Mouse (Mus musculus) ovary, postnatal 36 days (tissue): ENCODE results near the gene Gm5741.
"Not testable (repeated sequence)": the region's sequence is repeated elsewhere in the genome, so short reads cannot be mapped to it uniquely, and the experiment has no call there.

ENCODE experiments used
- DNase-seq: peaks from one replicate; pipeline ENCODE4 v3.0.0; 2022; ENCODE audit warnings: low spot score, mixed read lengths

Gm5741 gene

DNA sequence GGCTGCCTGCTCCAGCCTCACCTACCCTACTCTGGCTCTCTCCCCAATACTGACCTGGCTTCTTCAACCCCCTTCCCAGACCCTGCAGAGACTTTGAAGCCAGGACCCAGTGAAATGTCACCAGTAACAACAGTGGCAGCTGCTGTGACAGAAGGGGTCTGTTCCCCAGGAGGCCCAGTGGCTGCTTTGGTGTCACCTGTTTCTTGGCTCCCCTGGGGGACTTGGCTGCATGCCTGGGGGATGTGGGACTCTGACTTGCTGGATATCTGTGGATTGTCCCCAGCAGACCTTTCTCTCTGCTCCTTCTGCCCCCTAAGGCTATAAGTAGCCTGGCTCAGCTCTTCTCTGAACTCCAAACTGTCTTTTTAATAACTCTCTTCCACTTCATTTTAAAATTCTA lies at the start of gene Gm5741:
Gene Gm5741, minus strand, starts transcription at position 1 of the 400 bp plus-strand sequence.
- no peak for DNase-seq

DNA sequence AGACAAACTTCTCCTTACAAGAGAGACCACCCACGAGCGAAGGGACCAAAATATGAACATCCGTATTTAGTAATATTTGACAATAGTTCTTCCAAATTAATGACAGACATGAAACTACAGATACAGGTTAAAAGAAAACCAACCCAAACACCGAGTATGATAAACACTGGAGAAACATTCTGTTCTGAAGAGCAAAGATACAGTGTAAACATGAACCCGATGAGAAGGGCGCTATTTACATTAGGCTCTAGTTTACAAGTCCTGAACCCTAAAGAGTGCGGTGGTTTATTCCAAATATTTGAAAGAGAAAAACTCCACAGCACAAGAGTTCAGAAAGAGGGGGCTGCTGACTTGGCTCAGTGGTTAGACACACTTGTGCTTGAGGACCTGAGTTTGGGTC lies 49.2 kb upstream of the Gm5741 start:
- DNase-seq, result no peak

DNA sequence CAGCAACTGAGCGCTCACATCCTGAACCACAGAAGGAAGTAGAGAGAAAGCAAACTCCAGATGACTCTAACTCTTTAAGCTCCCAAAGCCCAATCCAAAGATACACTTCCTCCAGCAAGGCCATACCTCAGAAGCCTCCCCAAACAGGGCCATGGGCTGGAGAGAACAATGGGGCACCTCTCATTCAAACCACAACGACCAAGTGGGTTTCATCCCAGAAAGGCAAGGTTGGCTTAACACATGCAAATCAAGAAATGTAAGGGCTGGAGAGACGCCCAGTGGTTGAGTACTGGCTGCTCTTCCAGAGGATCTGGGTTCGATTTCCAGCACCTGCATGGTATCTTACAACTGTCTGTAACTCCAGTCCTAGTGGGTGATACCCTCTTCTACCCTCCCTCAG lies 47.7 kb upstream of the Gm5741 start:
- DNase-seq, result no peak

GRCm38 (mm10) chr8:85113241-85113640 lies 45.5 kb upstream of the Gm5741 start:
- DNase-seq, result no peak

DNA sequence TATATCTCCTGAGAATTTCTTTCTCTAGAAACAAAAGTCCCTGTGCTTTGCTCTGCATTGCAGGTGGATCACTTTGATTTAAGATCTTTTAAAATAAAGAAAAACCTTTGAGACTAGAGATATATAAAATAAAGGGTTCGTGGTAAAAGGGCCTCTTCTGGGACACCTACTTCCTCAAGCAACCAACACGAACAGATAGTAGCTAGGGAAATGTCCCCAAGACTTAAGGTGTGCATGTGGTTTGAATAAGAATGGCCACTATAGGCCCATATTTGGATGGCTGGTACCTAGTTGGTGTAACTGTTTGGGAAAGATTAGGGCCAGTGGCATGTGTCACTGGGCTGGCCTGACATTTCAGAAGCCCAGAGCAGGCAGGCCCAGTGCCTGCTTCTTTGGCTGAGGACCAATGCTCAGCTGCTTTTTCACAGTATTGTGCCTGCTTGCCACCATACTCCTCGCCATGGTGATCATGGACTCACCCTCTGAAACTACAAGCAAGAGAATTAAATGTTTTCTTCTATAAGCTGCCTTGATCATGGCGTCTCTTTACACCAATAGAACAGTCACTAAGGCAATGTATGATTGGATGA lies 32.4 kb upstream of the Gm5741 start:
- DNase-seq, result no peak

DNA sequence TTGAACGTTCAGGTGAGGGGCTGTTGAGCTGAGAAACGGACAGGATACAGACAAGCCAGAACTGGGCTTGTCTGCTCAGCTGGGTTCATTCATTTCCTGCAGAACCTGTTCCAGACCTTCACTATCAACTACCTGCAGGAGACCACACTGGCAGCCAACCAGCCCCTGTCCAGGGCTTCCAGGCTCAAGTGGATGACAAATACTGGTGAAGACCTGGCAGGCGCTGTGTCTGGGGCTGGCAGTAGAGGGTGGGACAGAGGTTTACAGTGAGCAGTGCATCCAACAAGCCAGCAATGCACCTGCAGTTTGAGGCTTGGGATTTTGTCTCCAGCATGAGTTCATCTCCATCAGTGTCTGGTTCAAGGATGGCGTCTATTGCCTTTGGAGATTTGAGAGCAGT lies 29.1 kb upstream of the Gm5741 start:
- DNase-seq, result no peak

- no peak for DNase-seq
Measured at GRCm38 (mm10) chr8:85096196-85096595, 28.4 kb upstream of the Gm5741 start.

GRCm38 (mm10) chr8:85095566-85095965 lies 27.8 kb upstream of the Gm5741 start:
- no peak for DNase-seq

DNA sequence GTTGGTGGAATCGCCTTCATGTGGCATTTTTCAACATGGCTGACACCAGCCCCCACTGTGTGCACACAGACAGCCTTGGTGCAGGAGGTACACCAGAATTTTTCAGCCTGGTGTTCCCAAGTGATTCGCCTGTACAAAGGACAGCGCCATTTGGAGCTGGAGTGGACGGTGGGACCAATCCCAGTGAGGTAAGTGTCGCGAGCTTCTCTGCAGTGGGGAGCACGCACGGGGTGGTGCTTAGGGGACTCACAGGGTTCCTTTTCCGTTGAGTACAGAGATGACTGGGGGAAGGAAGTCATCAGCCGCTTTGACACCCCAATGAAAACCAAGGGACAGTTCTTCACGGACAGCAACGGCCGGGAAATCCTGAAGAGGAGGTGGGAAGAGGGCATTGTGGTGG lies 27.3 kb upstream of the Gm5741 start:
- no peak for DNase-seq

DNA sequence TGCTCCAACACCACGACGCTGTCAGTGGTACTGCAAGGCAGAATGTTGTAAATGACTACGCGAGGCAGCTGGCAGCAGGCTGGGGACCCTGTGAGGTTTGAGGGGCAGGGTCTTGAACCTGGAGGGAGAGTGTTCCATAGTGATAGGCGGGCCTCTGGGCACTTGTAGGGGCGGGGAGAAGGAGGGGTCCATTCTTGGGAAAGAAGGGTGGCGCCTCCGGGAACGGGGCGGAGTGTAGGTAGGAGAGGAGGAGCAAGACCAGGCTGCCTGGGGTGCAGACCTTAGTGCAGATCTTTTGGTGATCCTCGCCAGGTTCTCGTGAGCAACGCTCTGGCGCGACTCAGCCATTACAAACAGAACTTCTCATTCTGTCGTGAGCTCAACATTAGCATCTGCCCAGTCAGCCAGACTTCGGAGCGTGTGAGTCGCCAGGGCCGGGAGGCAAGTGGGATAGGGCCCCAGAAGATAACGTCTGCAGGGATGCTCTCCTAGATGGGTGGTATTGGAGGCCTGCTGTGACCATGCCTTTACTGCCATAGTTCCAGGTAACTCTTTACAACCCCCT lies 23.8 kb upstream of the Gm5741 start:
- no peak for DNase-seq

DNA sequence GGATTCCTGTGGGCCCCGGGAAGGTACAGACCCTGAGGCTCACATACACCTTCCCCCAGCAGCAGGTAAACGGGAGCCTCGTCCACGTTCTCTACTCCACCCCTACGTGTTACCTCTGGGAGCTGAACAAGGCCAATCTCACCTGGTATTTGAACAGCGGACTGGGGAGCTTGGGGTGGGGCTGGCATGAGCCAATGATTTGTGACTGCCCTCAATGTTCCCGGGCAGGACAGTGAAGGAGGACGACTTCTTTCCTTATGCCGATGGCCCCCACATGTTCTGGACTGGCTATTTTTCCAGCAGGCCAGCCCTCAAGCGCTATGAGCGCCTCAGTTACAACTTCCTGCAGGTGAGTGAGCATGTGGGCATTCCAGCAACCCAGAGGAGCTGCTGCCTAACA lies 23.1 kb upstream of the Gm5741 start:
- DNase-seq, result no peak

- no peak for DNase-seq
Measured at GRCm38 (mm10) chr8:85088771-85089170, 21.0 kb upstream of the Gm5741 start.

DNA sequence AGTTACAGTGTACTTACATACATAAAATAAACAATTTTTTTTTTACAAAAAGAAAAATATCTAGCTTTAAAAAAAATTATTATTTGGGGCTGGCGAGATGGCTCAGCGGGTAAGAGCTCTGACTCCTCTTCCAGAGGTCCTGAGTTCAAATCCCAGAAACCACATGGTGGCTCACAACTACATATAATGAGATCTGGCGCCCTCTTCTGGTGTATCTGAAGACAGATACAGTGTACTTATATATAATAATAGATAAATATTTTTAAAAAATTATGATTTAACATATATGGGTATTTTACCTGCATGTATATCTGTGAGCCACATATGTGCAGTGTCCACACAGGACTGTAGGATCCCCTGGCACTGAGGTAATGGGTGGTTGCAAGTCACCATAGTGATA lies 18.5 kb upstream of the Gm5741 start:
- DNase-seq, result no peak

DNA sequence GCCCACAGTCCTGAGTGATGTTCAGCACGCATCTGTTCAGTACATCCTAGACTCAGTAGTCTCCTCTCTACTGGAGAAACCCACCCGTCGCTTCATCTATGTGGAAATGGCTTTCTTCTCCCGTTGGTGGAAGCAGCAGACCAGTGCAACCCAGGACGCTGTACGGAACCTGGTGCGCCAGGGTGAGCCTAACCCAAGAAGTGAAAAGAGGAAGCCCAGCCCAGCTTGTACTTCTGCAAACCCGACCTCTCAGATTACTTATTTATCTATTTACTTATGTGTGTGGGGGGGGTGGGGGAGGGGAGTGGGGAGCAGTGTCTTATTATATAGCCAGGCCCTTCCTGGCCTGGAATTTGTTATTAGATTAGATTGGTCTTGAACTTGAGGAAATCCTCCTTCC lies 16.9 kb upstream of the Gm5741 start:
- no peak for DNase-seq

GRCm38 (mm10) chr8:85083108-85083813 lies 15.5 kb upstream of the Gm5741 start, which contains the start of gene Man2b1:
Gene Man2b1, plus strand, starts transcription at chr8:85083270.
- DNase-seq, result peak; percentile 85

GRCm38 (mm10) chr8:85082169-85082568 lies 14.4 kb upstream of the Gm5741 start:
- DNase-seq, result not testable (repeated sequence)

DNA sequence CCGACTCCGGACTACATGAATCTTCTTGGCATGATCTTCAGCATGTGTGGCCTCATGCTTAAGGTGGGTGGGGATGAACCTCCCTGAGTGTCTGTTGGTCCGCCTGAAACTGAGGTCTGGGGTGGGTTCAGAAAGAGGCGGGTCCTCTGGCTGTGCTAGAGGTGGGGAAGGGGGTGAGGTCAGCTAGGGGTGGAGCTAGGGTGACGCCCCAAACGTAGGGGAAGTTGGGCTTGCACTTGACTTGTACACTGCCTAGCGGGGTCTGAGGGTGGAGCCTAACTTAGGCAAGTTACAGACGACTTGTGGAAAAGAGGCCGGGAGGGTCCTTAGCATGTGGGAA lies 13.4 kb upstream of the Gm5741 start, which contains the start of gene Wdr83:
Gene Wdr83, minus strand, starts transcription at position 91 of the 340 bp plus-strand sequence.
- peak; percentile 39 for DNase-seq

DNA sequence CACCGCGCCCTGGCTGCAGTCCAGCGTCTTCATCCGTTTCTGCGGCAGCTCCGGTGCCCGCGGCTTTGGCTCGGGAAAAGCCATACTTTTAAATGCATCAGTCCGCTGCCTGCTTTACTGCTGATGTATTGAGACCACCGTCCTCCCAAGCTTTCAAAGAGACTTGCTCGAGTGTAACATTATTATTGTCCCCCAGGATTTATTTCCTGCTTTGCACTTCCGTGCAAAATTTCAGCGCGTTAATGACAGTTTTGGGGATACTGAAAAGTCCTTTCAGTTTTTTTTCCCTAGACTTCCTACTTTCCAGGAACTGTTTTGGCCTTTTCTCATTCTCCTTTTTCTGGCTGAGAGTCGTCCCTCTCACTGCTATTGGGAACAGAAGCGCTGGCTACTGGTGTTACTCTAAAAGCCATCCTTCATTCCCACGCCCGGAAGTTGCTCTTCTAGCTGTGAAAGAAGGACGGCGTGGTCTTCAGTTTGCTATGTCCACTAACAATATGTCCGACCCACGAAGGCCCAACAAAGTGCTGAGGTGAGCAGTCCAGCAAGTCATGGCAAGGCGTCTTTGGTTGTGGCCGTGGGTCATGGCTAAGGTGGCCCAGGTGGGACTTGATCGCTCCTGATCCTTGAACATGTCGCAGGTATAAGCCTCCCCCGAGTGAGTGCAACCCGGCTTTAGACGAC lies 12.9 kb upstream of the Gm5741 start, which contains the start of gene Wdr83os:
Gene Wdr83os, plus strand, starts transcription at position 209 of the 684 bp plus-strand sequence.
- DNase-seq, result peak; percentile 47

DNA sequence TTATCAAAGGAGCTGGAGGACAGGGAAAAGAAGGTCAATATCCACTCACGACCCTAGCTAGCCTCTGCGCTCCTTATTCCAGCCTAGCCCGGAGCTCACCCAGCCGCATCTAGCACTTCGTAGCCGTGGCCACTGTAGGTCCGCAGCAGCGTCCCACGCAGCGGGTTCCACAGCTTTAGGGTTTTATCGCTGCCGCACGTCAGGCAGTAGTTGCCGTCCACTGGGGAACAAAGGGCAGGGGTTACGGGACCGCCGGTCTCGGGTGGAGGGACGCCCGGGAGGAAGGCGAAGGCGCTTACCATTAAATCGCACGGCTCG lies 12.4 kb upstream of the Gm5741 start:
- no peak for DNase-seq

DNA sequence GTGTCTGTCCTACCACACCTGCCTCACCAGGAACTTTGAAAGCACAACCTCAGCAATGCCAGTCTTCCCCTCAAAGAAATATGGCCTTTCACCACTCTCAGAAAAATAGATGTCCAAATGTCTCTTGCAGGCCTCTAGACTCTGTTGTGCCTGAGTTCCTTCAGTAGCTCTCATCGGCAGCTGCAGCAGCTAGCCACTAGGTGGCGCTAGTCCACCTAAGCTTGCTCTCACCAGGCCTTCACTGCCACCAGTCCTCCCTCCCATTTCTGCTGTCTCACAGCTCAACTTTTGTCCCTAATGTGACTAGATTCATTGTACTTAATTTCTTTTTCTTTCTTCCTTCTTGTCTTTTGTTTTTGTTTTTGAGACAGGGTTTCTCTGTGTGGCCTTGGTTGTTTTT lies 9.2 kb upstream of the Gm5741 start:
- peak; percentile 71 for DNase-seq

DNA sequence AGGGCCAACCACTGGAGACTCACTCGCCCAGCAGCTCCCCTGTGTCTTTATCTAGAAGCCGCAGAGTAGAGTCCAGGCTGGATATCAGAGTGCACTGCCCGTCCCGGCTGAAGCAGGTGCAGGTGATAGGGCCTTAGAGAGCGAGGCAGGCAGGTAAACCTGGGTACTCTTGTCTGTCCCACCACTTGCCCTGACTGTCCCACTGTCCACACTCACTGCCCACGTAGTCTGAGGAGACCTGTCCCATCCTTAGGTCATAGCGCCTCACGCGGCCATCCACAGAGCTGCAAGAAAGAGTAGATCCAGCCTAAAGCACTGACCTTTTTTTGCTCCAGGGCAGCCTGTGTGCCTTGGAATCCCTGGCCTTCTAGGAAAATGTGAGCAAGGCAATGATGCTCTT lies 8.2 kb upstream of the Gm5741 start:
- peak; percentile 42 for DNase-seq

DNA sequence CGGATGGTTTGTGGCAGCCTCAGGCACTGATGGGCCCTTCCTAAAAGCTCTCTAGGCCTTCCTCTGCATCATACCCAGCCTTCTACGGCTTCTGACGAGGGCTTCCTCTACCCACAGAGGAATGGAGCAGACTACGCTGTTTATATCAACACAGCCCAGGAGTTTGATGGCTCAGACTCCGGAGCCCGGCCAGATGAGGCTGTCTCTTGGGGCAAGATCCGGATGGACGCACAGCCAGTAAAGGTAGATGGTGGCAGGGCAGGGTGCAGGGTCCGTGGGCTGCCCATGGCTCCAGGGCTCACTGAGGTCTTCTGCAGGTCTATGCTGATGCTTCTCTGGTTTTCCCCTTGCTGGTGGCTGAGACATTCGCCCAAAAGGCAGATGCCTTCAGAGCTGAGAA lies 6.8 kb upstream of the Gm5741 start:
- no peak for DNase-seq

DNA sequence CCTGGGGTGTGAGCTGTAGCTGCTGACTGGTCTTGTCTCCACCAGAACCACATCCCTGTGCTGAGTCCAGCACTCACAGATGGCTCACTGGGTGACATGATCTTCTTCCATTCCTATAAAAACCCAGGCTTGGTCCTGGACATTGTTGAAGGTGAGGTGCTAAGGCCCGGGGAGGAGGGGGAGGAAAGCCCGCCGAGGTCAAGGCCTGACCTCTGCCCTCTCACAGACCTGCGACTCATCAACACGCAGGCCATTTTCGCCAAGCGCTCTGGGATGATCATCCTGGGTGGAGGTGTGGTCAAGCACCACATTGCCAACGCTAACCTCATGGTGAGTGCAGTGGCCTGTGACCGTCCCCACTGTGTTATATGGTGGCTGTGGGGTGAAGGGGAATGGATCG lies 6.4 kb upstream of the Gm5741 start:
- DNase-seq, result no peak
